Mouse (Mus musculus) forebrain, embryonic 10.5 days (tissue): Measurements from ENCODE around the gene Vmn2r70. TPM values are rescaled to one million over a fixed set of nuclear protein-coding genes. Genes with fewer than 3 reads are reported as not detected.

ENCODE experiments used
- DNase-seq: peaks from one replicate; pipeline ENCODE4 v3.0.0-alpha.2; 2017; ENCODE audit warnings: low spot score; ENCODE audit errors: extremely low spot score
- H3K27ac ChIP-seq: fragments of 300-500 bp; sonication (generic); 2 replicates; pipeline ENCODE4 v1.5.1; 2016; ENCODE audit warnings: mild to moderate bottlenecking
- H3K27me3 ChIP-seq: fragments of 300-500 bp; sonication (generic); 2 replicates; pipeline ENCODE4 v1.6.1; 2016; ENCODE audit warnings: mild to moderate bottlenecking; ENCODE audit not compliant: poor library complexity, severe bottlenecking
- H3K36me3 ChIP-seq: fragments of 300-500 bp; sonication (generic); replicated peaks from 2 replicates; pipeline ENCODE4 v1.6.1; 2016; ENCODE audit warnings: mild to moderate bottlenecking, moderate library complexity
- H3K4me1 ChIP-seq: fragments of 300-500 bp; sonication (generic); 2 replicates; pipeline ENCODE4 v1.6.1; 2016
- H3K4me3 ChIP-seq: fragments of 300-500 bp; sonication (generic); 2 replicates; pipeline ENCODE4 v1.5.1; 2016; ENCODE audit warnings: mild to moderate bottlenecking, moderate library complexity
- H3K9me3 ChIP-seq: fragments of 300-500 bp; sonication (generic); 2 replicates; pipeline ENCODE4 v1.6.1; 2016; ENCODE audit warnings: mild to moderate bottlenecking, moderate library complexity
- WGBS: fragments of 180-500 bp; shearing (Covaris S2); methylation state at CpG from one replicate; pipeline ENCODE4 v1.1.7; 2016; 5-methylcytosine and 5-hydroxymethylcytosine counted together
- polyA plus RNA-seq: library from polyadenylated mRNA; unstranded; fragments of >200 nt; fragmentation: Nextera tagmentation; extraction: Ambion mirVana; gene quantifications from 2 replicates; pipeline ENCODE4 v1.2.1, GENCODE M21; 2016

Vmn2r70 gene
- polyA plus RNA-seq: not detected in 2 replicates

GRCm38 (mm10) chr7:85569092-85569491 is at the start of gene Vmn2r70:
Gene Vmn2r70 (minus strand): TSS chr7:85569192.
- H3K9me3 ChIP-seq: 0 out of 2 replicates have a peak, but pooled peaks cover 3% of the 10 kb centered on the region
- WGBS: 83% methylated on average over 2 of the region's 2 CpGs

GRCm38 (mm10) chr7:85562787-85563186 is 6.2 kb downstream of the Vmn2r70 start, which contains the start of gene Vmn2r71:
Gene Vmn2r71 (plus strand): TSS chr7:85563087.
- Histone ChIP-seq H3K36me3 (no peaks in the 10 kb centered on the region), H3K27me3 (no peaks in the 10 kb centered on the region), H3K9me3 (peaks cover 4% of the 10 kb centered on the region; the same call in 1 of the 2 replicates), H3K4me1 (no peaks in the 10 kb centered on the region), H3K4me3 (no peak within 1 kb of the TSS), H3K27ac (no peak within 1 kb of the TSS)
- WGBS: 89% methylated on average over 5 of the region's 5 CpGs
- DNase-seq: no peak

More at GRCm38 (mm10) chr7:85569092-85569491, at the start of gene Vmn2r70:
- H3K4me3 ChIP-seq: no peak within 1 kb of the TSS
- H3K36me3 ChIP-seq: no peaks in the 10 kb centered on the region
- no peak for DNase-seq
- no peaks in the 10 kb centered on the region for H3K27me3 ChIP-seq
- no peak within 1 kb of the TSS for H3K27ac ChIP-seq
- H3K4me1 ChIP-seq: no peaks in the 10 kb centered on the region

- H3K4me3 ChIP-seq: no peak overlapping the region
Observed at GRCm38 (mm10) chr7:85543118-85543517, 25.9 kb downstream of the Vmn2r70 start.

GRCm38 (mm10) chr7:85542108-85542507 is 26.9 kb downstream of the Vmn2r70 start:
- WGBS: 92% methylated on average over 2 of the region's 2 CpGs
- H3K9me3 ChIP-seq: peaks cover 43% of the 10 kb centered on the region
- no peaks in the 10 kb centered on the region for H3K4me1 ChIP-seq
- no peaks in the 10 kb centered on the region for H3K27me3 ChIP-seq
- no peaks in the 10 kb centered on the region for H3K36me3 ChIP-seq
- no peak overlapping the region for H3K4me3 ChIP-seq
- no peak for DNase-seq
- H3K27ac ChIP-seq: no peak overlapping the region

More at GRCm38 (mm10) chr7:85543118-85543517, 25.9 kb downstream of the Vmn2r70 start:
- 71% methylated on average over 2 of the region's 2 CpGs for WGBS
- DNase-seq: no peak
- Histone ChIP-seq H3K27me3 (no peaks in the 10 kb centered on the region), H3K36me3 (no peaks in the 10 kb centered on the region), H3K9me3 (peaks cover 41% of the 10 kb centered on the region), H3K4me1 (no peaks in the 10 kb centered on the region), H3K27ac (no peak overlapping the region)

Other genes starting within 250 kb of the Vmn2r70 start
- not detected in 2 replicates for gene Vmn2r69, start 153.3 kb downstream of the Vmn2r70 start, polyA plus RNA-seq
- gene Vmn2r71, start 6.1 kb downstream of the Vmn2r70 start, polyA plus RNA-seq: not detected in 2 replicates
- not detected in 2 replicates for gene Vmn2r72, start 185.9 kb upstream of the Vmn2r70 start, polyA plus RNA-seq